Mouse (Mus musculus): ENCODE measurements around the gene P3h2. TPM values are rescaled to one million over a fixed set of nuclear protein-coding genes. Genes with fewer than 3 reads are reported as not detected.

The P3h2 gene
- total and polyA plus RNA-seq, 2 experiments from 2014 or later, result 0.74 to 5.6 TPM

DNA sequence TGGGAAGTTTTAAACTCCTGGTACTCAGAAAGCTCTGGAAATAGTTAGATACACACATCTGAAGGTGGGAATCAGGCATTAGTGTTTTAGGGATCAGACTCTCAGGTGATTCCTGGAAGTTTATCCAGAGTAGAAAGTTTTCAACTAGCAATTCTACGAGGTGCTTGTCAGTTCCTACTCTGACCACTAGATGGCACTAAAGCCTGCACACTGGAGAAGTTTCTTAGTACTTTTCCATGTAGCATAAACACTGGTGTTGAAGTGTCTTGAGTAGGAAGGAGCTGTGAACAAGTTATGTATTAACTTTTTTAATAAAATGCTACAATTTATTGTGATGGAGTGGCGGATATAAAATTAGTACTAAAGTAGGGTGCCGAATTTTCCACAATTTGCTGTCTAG is 141.7 kb downstream of the P3h2 start:
- Histone ChIP-seq H3K27ac (ENCODE audit: low read depth) (no peak overlapping the region), H3K9ac (replicated peaks; ENCODE audit: low read depth, low read length) (no peak overlapping the region), H3K4me3 (ENCODE audit: low read depth, low read length) (no peak overlapping the region), H3K4me2 (ENCODE audit: low read depth, low read length) (no peak overlapping the region), H3K27me3 (ENCODE audit: control insufficient read depth, insufficient read depth, low read length) (no peaks in the 10 kb centered on the region), H3K4me1 (ENCODE audit: control insufficient read depth, insufficient read depth) (no peaks in the 10 kb centered on the region), H3K9me3 (replicated peaks; ENCODE audit: control insufficient read depth, low read length) (no peaks in the 10 kb centered on the region), H3K36me3 (replicated peaks; ENCODE audit: control insufficient read depth, insufficient read depth, low read length) (no peaks in the 10 kb centered on the region; the same call in 1 of the 2 replicates)
- 27% methylated on average over 3 of the region's 3 CpGs for WGBS
- peak; percentile 55 for DNase-seq (ENCODE audit: low spot score)
- no peak for ATAC-seq (ENCODE audit: insufficient read depth, low read depth)
- peak; percentile 92 for TF ChIP-seq CTCF (IDR thresholded peaks at IDR 0.05; ENCODE audit: low read depth)
- no peak for TF ChIP-seq EP300 (IDR thresholded peaks at IDR 0.05; ENCODE audit: low read depth)

DNA sequence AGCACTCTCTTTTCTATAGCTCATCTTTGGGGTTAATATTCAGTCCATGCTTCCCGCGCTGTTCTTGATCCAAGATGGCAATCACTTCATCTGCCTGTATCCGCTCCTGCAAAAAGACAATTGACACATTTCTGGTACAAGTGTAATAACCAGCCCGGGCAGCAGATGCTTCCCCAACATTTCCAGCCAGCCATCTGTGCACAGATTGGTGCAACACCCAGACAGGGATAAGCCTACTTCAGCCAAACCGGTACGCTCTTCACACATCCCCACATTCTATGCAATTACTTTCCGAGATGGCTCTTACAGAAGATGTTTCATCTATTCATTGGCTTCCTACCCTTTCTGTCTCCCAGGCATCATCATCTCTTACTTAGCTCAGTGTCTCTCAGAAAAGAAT is 145.2 kb downstream of the P3h2 start:
- Histone ChIP-seq H3K9me3 (replicated peaks; ENCODE audit: control insufficient read depth, low read length) (no peaks in the 10 kb centered on the region), H3K4me1 (ENCODE audit: control insufficient read depth, insufficient read depth) (no peaks in the 10 kb centered on the region), H3K36me3 (replicated peaks; ENCODE audit: control insufficient read depth, insufficient read depth, low read length) (no peaks in the 10 kb centered on the region; the same call in 1 of the 2 replicates), H3K9ac (replicated peaks; ENCODE audit: low read depth, low read length) (no peak overlapping the region), H3K4me3 (ENCODE audit: low read depth, low read length) (no peak overlapping the region), H3K27me3 (ENCODE audit: control insufficient read depth, insufficient read depth, low read length) (no peaks in the 10 kb centered on the region), H3K27ac (ENCODE audit: low read depth) (no peak overlapping the region), H3K4me2 (ENCODE audit: low read depth, low read length) (no peak overlapping the region)
- TF ChIP-seq CTCF (IDR thresholded peaks at IDR 0.05; ENCODE audit: low read depth) (no peak), EP300 (IDR thresholded peaks at IDR 0.05; ENCODE audit: low read depth) (no peak)
- DNase-seq (ENCODE audit: low spot score), result no peak
- 91% methylated on average over 7 of the region's 7 CpGs for WGBS
- no peak for ATAC-seq (ENCODE audit: insufficient read depth, low read depth)

DNA sequence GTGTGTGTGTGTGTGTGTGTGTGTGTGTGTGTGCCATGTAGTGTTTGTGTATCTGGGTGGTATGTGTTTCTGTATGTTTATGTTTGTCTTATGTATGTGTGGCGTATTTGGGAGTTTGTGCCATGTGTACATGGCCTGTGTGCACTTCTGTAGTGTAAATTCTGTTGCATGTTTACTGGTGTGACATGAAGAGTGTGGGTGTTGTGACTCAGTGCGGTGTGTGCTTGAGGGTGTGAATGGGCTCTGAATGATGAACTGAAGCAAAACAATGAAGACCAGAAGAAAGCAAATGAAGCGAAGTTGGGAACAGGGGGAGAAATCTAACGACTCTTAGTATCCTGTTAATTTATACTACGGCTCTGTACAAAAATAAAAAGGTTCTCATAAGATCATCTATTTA is 145.7 kb downstream of the P3h2 start:
- 96% methylated on average over 5 of the region's 5 CpGs for WGBS
- TF ChIP-seq EP300 (IDR thresholded peaks at IDR 0.05; ENCODE audit: low read depth), result no peak
- TF ChIP-seq CTCF (IDR thresholded peaks at IDR 0.05; ENCODE audit: low read depth), result no peak
- Histone ChIP-seq H3K27ac (ENCODE audit: low read depth) (no peak overlapping the region), H3K9ac (replicated peaks; ENCODE audit: low read depth, low read length) (no peak overlapping the region), H3K9me3 (replicated peaks; ENCODE audit: control insufficient read depth, low read length) (no peaks in the 10 kb centered on the region), H3K36me3 (replicated peaks; ENCODE audit: control insufficient read depth, insufficient read depth, low read length) (no peaks in the 10 kb centered on the region), H3K27me3 (ENCODE audit: control insufficient read depth, insufficient read depth, low read length) (no peaks in the 10 kb centered on the region), H3K4me1 (ENCODE audit: control insufficient read depth, insufficient read depth) (no peaks in the 10 kb centered on the region), H3K4me2 (ENCODE audit: low read depth, low read length) (no peak overlapping the region), H3K4me3 (ENCODE audit: low read depth, low read length) (no peak overlapping the region)
- no peak for ATAC-seq (ENCODE audit: insufficient read depth, low read depth)
- DNase-seq (ENCODE audit: low spot score), result no peak

DNA sequence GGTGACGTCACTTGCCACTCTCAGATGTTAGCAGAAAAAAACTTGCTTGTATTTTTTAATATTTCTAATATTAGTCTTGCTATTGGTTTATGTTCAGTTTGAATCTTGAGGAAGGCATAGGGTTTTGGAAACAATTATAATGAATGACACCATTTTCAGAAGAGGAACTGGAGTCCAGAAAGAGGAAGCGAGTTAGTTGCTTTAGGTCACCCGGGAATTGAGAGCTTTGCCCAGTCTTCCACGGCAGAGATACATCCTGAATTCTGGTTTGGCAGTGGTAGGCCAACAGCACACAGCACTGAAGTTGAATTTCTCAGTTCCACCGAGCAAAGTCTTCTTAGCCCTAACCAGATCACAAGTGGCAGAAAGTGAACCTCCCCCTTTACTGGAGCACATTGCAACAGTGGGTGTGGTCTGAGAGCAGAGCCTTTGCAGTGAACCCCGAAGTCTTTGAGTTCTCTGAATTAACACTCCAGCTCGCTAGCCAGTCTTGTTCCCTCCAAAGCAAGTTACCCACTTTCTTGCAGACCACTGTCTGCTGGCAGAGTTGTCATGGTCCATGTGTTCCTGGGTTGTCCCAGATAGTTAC is 146.8 kb downstream of the P3h2 start:
- Histone ChIP-seq H3K4me3 (ENCODE audit: low read depth, low read length) (no peak overlapping the region), H3K4me1 (ENCODE audit: control insufficient read depth, insufficient read depth) (no peaks in the 10 kb centered on the region), H3K27me3 (ENCODE audit: control insufficient read depth, insufficient read depth, low read length) (no peaks in the 10 kb centered on the region), H3K9me3 (replicated peaks; ENCODE audit: control insufficient read depth, low read length) (no peaks in the 10 kb centered on the region), H3K36me3 (replicated peaks; ENCODE audit: control insufficient read depth, insufficient read depth, low read length) (no peaks in the 10 kb centered on the region), H3K27ac (ENCODE audit: low read depth) (no peak overlapping the region), H3K9ac (replicated peaks; ENCODE audit: low read depth, low read length) (no peak overlapping the region), H3K4me2 (ENCODE audit: low read depth, low read length) (no peak overlapping the region)
- ATAC-seq (ENCODE audit: insufficient read depth, low read depth) (no peak), DNase-seq (ENCODE audit: low spot score) (no peak)
- WGBS, result 74% methylated on average over 7 of the region's 7 CpGs
- TF ChIP-seq CTCF (IDR thresholded peaks at IDR 0.05; ENCODE audit: low read depth) (no peak), EP300 (IDR thresholded peaks at IDR 0.05; ENCODE audit: low read depth) (no peak)

DNA sequence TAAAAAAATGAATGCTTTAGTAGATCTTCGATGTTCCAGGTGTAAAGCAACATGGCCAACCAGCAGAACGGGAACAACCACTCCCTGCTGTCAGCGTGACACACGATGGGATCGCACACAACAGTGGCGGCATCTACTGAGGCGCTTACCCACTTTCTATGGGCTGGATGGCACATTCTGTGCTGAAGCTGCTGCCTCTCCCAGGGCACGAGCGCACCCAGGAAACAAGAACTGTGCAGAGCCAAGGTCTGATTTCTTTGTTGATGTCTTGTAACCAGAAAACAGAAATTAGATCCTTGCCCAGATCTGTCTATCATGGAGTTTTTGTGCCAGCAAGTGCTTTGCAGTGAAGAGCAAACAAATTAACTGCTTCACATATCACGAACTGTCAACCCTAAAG is 147.4 kb downstream of the P3h2 start:
- no peaks in the 10 kb centered on the region for H3K9me3 ChIP-seq (replicated peaks; ENCODE audit: control insufficient read depth, low read length)
- no peaks in the 10 kb centered on the region for H3K36me3 ChIP-seq (replicated peaks; ENCODE audit: control insufficient read depth, insufficient read depth, low read length)
- H3K4me2 ChIP-seq (ENCODE audit: low read depth, low read length), result no peak overlapping the region
- no peak overlapping the region for H3K9ac ChIP-seq (replicated peaks; ENCODE audit: low read depth, low read length)
- ATAC-seq (ENCODE audit: insufficient read depth, low read depth) (no peak), DNase-seq (ENCODE audit: low spot score) (no peak)
- no peak overlapping the region for H3K27ac ChIP-seq (ENCODE audit: low read depth)
- no peaks in the 10 kb centered on the region for H3K4me1 ChIP-seq (ENCODE audit: control insufficient read depth, insufficient read depth)
- 89% methylated on average over 10 of the region's 10 CpGs for WGBS
- no peak overlapping the region for H3K4me3 ChIP-seq (ENCODE audit: low read depth, low read length)
- no peak for TF ChIP-seq EP300 (IDR thresholded peaks at IDR 0.05; ENCODE audit: low read depth)
- TF ChIP-seq CTCF (IDR thresholded peaks at IDR 0.05; ENCODE audit: low read depth), result no peak
- H3K27me3 ChIP-seq (ENCODE audit: control insufficient read depth, insufficient read depth, low read length), result no peaks in the 10 kb centered on the region

DNA sequence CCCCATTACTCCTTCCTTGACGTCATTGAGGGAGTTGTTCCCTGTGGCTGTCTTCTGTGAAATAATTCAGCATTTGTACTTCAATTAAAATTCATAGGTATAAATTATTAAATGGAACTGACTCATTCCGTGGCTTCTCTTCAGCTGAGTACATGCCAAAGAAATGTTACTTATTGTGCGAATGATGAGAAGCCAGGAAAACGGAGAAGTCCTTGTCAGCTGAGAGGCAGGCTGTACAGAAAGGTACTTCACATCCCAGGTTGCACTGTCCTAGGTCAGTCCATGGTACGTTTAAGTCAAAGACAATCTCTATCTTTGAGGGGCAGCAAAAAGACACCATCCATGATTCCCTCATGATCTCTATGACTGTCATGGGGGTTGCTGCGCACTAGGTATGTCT is 148.8 kb downstream of the P3h2 start:
- WGBS, result 88% methylated on average over 6 of the region's 6 CpGs
- no peak overlapping the region for H3K9ac ChIP-seq (replicated peaks; ENCODE audit: low read depth, low read length)

More for the DNA sequence above, 148.8 kb downstream of the P3h2 start:
- H3K9me3 ChIP-seq (replicated peaks; ENCODE audit: control insufficient read depth, low read length), result no peaks in the 10 kb centered on the region
- DNase-seq (ENCODE audit: low spot score) (no peak), ATAC-seq (ENCODE audit: insufficient read depth, low read depth) (no peak)
- H3K27me3 ChIP-seq (ENCODE audit: control insufficient read depth, insufficient read depth, low read length), result no peaks in the 10 kb centered on the region
- no peak overlapping the region for H3K4me2 ChIP-seq (ENCODE audit: low read depth, low read length)
- no peak overlapping the region for H3K4me3 ChIP-seq (ENCODE audit: low read depth, low read length)
- H3K36me3 ChIP-seq (replicated peaks; ENCODE audit: control insufficient read depth, insufficient read depth, low read length), result no peaks in the 10 kb centered on the region
- no peaks in the 10 kb centered on the region for H3K4me1 ChIP-seq (ENCODE audit: control insufficient read depth, insufficient read depth)
- no peak overlapping the region for H3K27ac ChIP-seq (ENCODE audit: low read depth)
- TF ChIP-seq CTCF (IDR thresholded peaks at IDR 0.05; ENCODE audit: low read depth) (no peak), EP300 (IDR thresholded peaks at IDR 0.05; ENCODE audit: low read depth) (no peak)

Measured in heart, postnatal 0 days (tissue).